Mouse (Mus musculus) limb, embryonic 10.5 days (tissue): ENCODE data around the gene Pth2r. TPM values are rescaled to one million over a fixed set of nuclear protein-coding genes. Genes with fewer than 3 reads are reported as not detected.

Experiments
- DNase-seq: peaks from one replicate; pipeline ENCODE4 v3.0.0-alpha.2; 2017; ENCODE audit warnings: low spot score
- H3K27ac ChIP-seq: fragments of 300-500 bp; sonication (generic); 2 replicates; pipeline ENCODE4 v1.5.1; 2016; ENCODE audit warnings: mild to moderate bottlenecking
- H3K27me3 ChIP-seq: fragments of 300-500 bp; sonication (generic); 2 replicates; pipeline ENCODE4 v1.6.1; 2016; ENCODE audit warnings: low read depth, mild to moderate bottlenecking; ENCODE audit not compliant: poor library complexity, severe bottlenecking
- H3K36me3 ChIP-seq: fragments of 300-500 bp; sonication (generic); 2 replicates; pipeline ENCODE4 v1.6.1; 2016; ENCODE audit warnings: mild to moderate bottlenecking, moderate library complexity
- H3K4me1 ChIP-seq: fragments of 300-500 bp; sonication (generic); 2 replicates; pipeline ENCODE4 v1.6.1; 2016
- H3K4me3 ChIP-seq: fragments of 300-500 bp; sonication (generic); 2 replicates; pipeline ENCODE4 v1.5.1; 2016; ENCODE audit warnings: mild to moderate bottlenecking, moderate library complexity
- H3K9me3 ChIP-seq: fragments of 300-500 bp; sonication (generic); replicated peaks from 2 replicates; pipeline ENCODE4 v1.6.1; 2016; ENCODE audit warnings: mild to moderate bottlenecking
- WGBS: fragments of 180-500 bp; shearing (Covaris S2); methylation state at CpG from one replicate; pipeline ENCODE4 v1.1.7; 2016; 5-methylcytosine and 5-hydroxymethylcytosine counted together
- polyA plus RNA-seq: library from polyadenylated mRNA; unstranded; fragments of >200 nt; fragmentation: Nextera tagmentation; extraction: Ambion mirVana; gene quantifications from 2 replicates; pipeline ENCODE4 v1.2.1, GENCODE M21; 2016

The Pth2r gene
- polyA plus RNA-seq: not detected in 2 replicates

DNA sequence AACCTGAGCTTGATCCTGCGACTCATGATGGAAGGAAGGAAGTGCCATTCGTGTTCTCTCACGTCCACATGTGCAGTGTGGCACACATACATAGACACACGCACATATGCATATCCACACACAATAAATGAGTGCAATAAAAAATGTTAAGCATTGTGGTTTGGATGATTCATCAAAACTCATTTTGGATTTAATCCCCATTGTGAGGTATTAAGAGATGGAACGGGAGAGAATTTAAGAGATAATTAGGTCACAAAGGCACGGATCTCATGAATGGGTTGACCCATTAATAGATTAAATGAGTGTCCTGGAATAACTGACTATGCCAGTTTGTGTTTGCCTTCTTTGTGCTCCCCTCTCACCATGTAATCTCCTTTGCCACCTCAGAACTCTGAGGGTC is at the start of gene Pth2r:
Pth2r (plus strand) TSS at position 301 of the 400 bp plus-strand sequence.
- no peak for DNase-seq
- no peaks in the 10 kb centered on the region for H3K4me1 ChIP-seq
- H3K36me3 ChIP-seq: 0 out of 2 replicates have a peak, but pooled peaks cover 7% of the 10 kb centered on the region
- H3K27me3 ChIP-seq: no peaks in the 10 kb centered on the region
- H3K9me3 ChIP-seq: no peaks in the 10 kb centered on the region
- 93% methylated on average over 6 of the region's 6 CpGs for WGBS
- H3K27ac ChIP-seq: no peak within 1 kb of the TSS
- no peak within 1 kb of the TSS for H3K4me3 ChIP-seq

DNA sequence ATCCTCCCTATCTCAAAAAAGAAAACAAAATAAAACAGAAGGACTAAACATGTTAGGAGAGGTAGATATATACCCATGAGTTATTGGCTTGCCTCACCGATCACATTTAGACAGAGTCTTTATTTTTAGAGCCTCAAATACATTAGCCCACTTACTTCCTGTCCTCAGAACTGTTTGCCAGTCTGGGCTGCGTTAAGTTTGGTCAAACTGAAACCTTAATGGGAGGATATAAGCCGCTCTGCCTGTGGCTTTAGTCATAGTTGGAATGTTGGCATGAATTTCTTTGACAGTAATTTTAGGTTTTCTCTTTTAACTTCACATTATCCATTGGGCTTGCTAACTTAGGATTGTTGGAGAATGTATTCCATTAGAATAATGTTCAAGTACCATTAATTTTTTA is 44.1 kb upstream of the Pth2r start:
- no peak for DNase-seq
- Histone ChIP-seq H3K9me3 (no peaks in the 10 kb centered on the region), H3K27me3 (no peaks in the 10 kb centered on the region), H3K4me1 (no peaks in the 10 kb centered on the region), H3K36me3 (peaks cover 44% of the 10 kb centered on the region), H3K4me3 (no peak overlapping the region), H3K27ac (no peak overlapping the region)
- 90% methylated on average over 3 of the region's 3 CpGs for WGBS

DNA sequence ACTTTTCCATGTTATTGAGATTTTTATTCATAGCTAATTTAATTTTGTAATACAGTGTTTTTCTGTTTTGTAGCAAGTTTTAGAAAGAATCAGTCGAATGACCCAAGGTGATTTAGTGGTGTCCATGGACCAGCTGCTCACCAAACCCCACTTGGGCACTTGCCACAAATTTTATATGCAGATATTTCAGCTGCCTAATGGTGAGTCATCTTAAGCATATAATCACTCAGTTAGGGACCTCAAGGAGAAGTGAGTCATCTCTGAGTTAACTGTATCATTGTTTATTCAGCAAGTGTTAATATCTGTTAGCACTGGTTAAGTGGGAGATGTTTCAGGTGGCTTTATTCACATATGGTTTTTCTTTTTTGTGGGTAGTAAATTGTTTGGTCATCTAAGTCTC is 36.2 kb upstream of the Pth2r start:
- no peak overlapping the region for H3K4me3 ChIP-seq
- no peak overlapping the region for H3K27ac ChIP-seq
- H3K36me3 ChIP-seq: peaks cover 36% of the 10 kb centered on the region
- no peaks in the 10 kb centered on the region for H3K4me1 ChIP-seq
- no peaks in the 10 kb centered on the region for H3K9me3 ChIP-seq
- no peaks in the 10 kb centered on the region for H3K27me3 ChIP-seq
- no peak for DNase-seq
- WGBS: 90% methylated on average over 1 of the region's 1 CpGs

DNA sequence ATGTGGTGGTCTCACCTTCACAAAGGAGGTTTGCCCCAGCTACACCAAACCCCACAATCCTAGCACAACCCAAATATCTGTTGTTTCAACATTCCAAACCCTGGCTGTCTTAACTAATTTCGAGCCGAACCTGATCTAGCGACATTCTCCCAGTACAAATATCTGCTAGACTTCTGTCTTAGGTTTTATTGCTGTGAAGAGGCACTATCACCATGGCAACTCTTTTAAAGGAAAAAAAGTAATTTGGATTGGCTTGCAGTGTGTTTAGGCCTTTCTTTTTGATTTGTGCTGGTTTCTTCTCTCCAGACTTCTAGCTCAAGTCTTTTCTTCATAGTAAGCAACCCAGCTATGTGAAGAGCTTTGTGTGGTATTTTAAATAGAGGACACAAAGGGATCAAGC is 1.4 kb upstream of the Pth2r start:
- no peak for DNase-seq
- WGBS: 72% methylated on average over 3 of the region's 3 CpGs
- no peak overlapping the region for H3K4me3 ChIP-seq
- H3K9me3 ChIP-seq: no peaks in the 10 kb centered on the region
- H3K36me3 ChIP-seq: 0 out of 2 replicates have a peak, but pooled peaks cover 7% of the 10 kb centered on the region
- H3K4me1 ChIP-seq: no peaks in the 10 kb centered on the region
- H3K27me3 ChIP-seq: no peaks in the 10 kb centered on the region
- H3K27ac ChIP-seq: no peak overlapping the region

DNA sequence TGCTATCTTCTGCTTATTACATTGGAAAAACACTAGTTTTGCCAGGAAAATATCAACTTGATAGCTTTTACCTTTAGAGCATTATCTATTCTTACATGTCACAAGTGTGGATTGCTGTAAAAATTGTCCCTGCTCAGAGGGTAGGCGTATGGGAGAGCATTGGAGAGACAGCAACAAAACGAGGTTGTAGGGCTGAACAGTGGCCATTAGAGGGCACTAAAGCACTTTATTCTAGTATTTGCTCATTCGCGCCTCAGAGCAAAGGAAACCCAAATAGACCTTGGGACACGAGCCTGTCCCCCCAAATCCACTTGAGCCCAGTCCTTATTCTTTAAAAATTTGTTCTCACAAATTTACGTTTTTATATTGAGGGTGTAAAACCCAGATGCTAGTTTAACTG is 910 bp downstream of the Pth2r start:
- 11% methylated on average over 6 of the region's 6 CpGs for WGBS
- no peaks in the 10 kb centered on the region for H3K27me3 ChIP-seq

DNA sequence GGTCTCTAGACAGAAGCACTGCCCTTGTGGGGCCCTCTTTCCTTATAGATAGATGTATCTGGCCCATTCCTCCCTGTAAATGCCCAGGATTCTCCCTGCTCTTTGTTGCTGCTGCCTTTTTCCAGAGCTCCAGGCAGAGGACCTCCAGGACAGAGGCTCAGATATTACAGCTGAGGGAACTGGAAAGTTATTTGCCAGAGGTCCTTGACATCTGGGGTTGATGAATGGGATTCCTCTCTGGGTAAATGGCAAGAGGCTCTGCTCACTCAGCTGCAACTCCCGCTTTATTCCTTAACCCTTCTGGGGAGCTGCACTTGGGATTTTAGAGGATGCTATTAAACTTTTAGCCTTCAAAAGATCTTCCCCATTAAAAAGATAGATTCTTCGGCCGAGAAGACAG is 26.6 kb downstream of the Pth2r start:
- no peaks in the 10 kb centered on the region for H3K9me3 ChIP-seq
- 79% methylated on average over 3 of the region's 3 CpGs for WGBS
- peaks cover 8% of the 10 kb centered on the region for H3K4me1 ChIP-seq
- no peak overlapping the region for H3K27ac ChIP-seq
- no peak for DNase-seq
- H3K36me3 ChIP-seq: no peaks in the 10 kb centered on the region
- H3K4me3 ChIP-seq: no peak overlapping the region
- H3K27me3 ChIP-seq: peaks cover 22% of the 10 kb centered on the region

More for the DNA sequence above, 910 bp downstream of the Pth2r start:
- H3K4me1 ChIP-seq: no peaks in the 10 kb centered on the region
- H3K4me3 ChIP-seq: no peak overlapping the region
- no peak overlapping the region for H3K27ac ChIP-seq
- DNase-seq: peak; percentile 44
- 0 out of 2 replicates have a peak, but pooled peaks cover 5% of the 10 kb centered on the region for H3K36me3 ChIP-seq
- H3K9me3 ChIP-seq: no peaks in the 10 kb centered on the region

DNA sequence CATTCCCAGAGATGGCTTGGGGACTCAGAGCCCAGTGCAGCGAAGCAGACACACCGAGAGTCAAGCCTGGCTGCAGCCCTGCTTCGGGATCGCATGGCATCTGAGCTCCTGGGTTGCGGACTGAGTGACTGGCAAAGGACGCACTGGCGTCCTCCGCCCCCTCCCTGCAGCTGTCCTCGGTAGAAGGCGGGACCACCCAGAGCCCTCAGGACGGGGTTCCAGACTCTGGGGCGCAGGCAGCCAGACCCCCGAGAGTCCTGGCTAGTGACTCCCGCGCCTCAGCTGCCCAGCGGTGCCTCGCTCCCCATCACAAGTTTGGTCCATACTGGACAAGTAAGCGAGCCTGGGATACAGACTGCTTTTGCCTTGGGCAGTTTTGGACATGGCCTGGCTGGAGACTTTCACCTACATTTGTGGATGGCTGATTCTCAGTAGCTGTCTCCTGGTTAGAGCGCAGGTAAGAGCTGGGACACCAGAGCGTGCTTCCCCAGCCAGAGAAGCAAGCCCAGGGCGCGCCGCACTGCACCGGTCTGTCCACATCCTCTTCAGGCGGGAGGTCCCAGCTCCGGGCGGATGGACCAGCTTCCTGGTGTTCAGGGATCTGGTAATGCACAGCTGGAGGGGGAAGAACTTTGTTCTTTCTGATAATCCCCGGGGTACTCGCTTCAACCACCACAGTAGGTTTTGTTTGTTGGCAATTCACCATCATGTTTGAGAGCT is 29.5 kb downstream of the Pth2r start:
- 3% methylated on average over 29 of the region's 29 CpGs for WGBS
- H3K4me3 ChIP-seq: peak overlapping the region; percentile 49
- H3K36me3 ChIP-seq: no peaks in the 10 kb centered on the region
- peak; percentile 62 for DNase-seq
- H3K9me3 ChIP-seq: no peaks in the 10 kb centered on the region
- H3K27ac ChIP-seq: no peak overlapping the region
- peaks cover 22% of the 10 kb centered on the region for H3K27me3 ChIP-seq
- H3K4me1 ChIP-seq: peaks cover 15% of the 10 kb centered on the region

DNA sequence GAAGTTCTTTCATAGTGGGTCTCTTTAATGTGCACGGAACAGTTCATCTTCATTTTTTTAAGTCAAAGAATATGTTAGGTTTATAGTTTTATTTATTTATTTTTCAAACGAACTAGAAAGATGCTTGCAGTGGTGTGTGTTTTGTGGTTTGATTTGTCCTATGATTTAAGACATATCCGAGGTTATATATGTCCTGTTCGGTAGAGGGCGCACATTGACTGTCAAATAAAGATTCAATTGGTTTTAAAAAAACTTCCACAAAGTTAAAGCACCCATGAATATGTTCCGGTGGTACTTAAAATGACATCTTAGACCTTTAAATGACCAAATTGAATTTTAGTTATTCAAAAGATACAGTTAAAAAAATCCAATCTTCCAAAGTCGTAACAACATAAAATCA is 30.3 kb downstream of the Pth2r start:
- peaks cover 22% of the 10 kb centered on the region for H3K27me3 ChIP-seq
- 16% methylated on average over 7 of the region's 7 CpGs for WGBS
- H3K4me1 ChIP-seq: peaks cover 15% of the 10 kb centered on the region
- no peak for DNase-seq
- H3K27ac ChIP-seq: no peak overlapping the region
- H3K9me3 ChIP-seq: no peaks in the 10 kb centered on the region
- no peaks in the 10 kb centered on the region for H3K36me3 ChIP-seq
- peak overlapping the region; percentile 49; the same call in 1 of the 2 replicates for H3K4me3 ChIP-seq

DNA sequence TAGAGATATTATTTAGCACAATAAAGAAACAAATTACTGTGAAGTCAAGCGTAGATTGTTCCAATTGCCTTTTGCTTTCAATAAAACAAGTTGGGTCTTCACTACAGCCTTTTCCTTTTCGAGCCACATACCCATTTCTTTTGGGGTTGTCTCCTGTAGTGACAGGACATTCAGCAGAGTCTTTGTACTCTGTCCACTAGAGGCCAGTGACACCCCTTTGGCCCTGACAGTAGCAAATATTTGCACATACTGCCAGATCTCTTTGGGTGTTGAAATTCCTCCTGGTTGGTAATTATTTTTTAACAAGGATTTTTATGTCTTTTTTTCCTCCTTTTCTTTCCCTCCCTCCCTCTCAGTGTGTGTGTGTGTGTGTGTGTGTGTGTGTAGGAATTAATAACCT is 31.0 kb downstream of the Pth2r start:
- WGBS: 77% methylated on average over 2 of the region's 2 CpGs
- H3K27me3 ChIP-seq: peaks cover 22% of the 10 kb centered on the region
- no peak overlapping the region for H3K27ac ChIP-seq
- H3K4me1 ChIP-seq: peaks cover 15% of the 10 kb centered on the region
- no peaks in the 10 kb centered on the region for H3K9me3 ChIP-seq
- no peak for DNase-seq
- no peak overlapping the region for H3K4me3 ChIP-seq
- H3K36me3 ChIP-seq: no peaks in the 10 kb centered on the region

DNA sequence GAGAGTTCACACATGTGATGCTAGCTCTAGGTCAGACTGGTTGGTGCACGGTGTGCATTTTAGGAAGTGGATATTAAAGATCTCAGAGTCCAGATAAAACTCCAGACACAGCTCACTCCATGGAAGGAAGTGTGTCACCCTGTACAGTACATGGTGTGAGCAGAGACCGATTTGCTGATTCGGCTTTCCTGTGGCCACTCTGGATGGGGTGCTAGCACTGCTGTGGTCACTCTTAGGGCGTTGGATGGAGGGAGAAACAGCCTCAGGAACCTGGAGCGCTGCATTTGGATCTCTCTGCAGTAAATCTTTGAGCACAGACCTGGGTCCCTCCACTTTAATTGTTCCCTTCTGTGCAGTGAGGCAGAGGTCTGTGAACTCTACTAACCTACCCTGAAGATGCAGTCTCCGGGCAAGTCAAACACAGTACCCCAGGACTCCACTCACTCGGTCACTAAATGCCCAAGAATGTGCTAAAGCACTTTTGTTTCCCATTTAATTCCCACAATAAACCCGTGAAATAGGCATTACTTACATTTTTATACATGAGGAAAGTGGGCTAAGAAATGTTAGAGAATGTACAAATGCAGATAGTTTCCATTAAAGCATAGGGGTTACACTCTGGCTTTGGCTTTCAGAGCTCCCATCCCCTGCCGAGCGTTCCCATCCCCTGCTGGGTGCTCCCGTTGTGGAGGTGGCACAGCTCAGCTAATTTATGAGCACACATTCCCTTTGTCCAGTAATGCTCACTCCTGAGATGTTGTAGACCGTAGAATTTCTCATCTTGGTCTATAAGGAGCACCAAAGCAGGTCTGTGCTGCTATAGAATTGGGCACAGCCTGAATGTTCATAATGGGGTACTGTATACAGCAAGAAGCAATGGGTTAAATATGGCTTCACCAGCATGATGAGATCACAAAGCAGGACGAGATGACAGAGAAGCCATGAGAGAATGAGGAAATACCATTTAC is 32.5 kb downstream of the Pth2r start:
- Histone ChIP-seq H3K27ac (no peak overlapping the region), H3K4me3 (no peak overlapping the region), H3K27me3 (peaks cover 22% of the 10 kb centered on the region), H3K36me3 (no peaks in the 10 kb centered on the region), H3K9me3 (no peaks in the 10 kb centered on the region), H3K4me1 (peaks cover 15% of the 10 kb centered on the region)
- no peak for DNase-seq
- WGBS: 69% methylated on average over 13 of the region's 13 CpGs

DNA sequence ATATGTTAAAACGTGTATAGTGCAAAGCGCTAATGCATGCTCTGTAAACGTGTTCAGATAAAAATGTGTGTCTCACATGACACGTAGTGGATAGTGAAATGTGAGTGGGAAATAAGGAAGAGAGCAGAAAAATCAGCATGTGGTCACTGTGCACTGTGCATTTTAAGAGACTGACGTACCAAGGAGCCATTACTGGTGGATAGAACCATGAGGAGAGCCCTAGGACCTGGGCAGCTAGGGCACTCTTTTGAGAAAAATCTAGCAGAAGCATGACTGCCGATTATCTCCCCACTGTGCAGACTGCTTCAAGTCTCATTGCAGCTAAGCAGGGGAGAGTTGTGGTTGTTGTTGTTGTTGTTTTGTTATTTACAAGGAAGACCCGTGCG is 33.2 kb downstream of the Pth2r start:
- DNase-seq: no peak
- Histone ChIP-seq H3K4me3 (no peak overlapping the region), H3K9me3 (no peaks in the 10 kb centered on the region), H3K4me1 (peaks cover 15% of the 10 kb centered on the region), H3K36me3 (no peaks in the 10 kb centered on the region), H3K27me3 (peaks cover 20% of the 10 kb centered on the region), H3K27ac (no peak overlapping the region)
- WGBS: 91% methylated on average over 8 of the region's 8 CpGs

DNA sequence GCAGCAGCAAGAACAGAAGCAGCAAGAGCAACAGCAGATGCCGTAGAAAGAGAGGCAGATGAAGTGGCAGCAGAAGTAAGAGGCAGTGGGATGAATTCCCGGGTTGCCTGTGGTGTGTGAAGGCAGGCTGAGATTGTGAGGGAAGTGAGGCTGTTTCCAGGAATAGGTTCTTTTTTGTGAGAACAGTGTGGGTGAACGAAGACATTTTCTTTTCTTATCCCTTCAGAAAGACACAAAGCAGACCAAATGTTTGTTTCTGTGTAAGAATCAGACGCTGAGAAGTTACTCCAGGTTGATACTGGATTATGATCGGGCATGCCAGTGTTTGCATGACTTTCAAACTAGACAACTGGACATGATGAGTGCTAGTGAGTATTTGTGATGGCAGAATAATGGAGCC is 52.2 kb downstream of the Pth2r start:
- no peaks in the 10 kb centered on the region for H3K9me3 ChIP-seq
- no peaks in the 10 kb centered on the region for H3K27me3 ChIP-seq
- no peak for DNase-seq
- no peaks in the 10 kb centered on the region for H3K4me1 ChIP-seq
- H3K27ac ChIP-seq: no peak overlapping the region
- 83% methylated on average over 5 of the region's 5 CpGs for WGBS
- H3K4me3 ChIP-seq: no peak overlapping the region
- H3K36me3 ChIP-seq: no peaks in the 10 kb centered on the region

DNA sequence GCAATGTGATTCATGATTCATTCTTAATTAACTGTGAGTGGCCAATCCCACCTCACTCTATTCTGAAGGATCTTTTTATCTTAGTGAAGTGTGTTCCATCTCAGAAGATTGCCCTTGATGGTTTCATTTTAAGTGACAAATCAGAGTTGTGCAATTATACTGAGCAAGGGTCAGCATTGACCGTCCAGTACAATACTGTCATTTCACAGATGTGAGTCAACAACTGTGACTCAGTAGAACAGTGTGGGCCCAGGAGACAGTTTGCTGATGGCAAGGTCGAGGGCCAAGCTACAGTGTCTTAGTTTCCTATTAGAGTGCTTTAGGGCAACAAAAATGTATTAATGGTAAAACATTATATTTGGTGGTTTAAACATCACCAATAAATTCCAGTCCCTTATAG is 55.9 kb downstream of the Pth2r start:
- Histone ChIP-seq H3K27me3 (no peaks in the 10 kb centered on the region), H3K36me3 (no peaks in the 10 kb centered on the region), H3K9me3 (no peaks in the 10 kb centered on the region), H3K4me1 (no peaks in the 10 kb centered on the region), H3K27ac (no peak overlapping the region), H3K4me3 (no peak overlapping the region)
- no peak for DNase-seq
- WGBS: 91% methylated on average over 2 of the region's 2 CpGs
